Mouse (Mus musculus) kidney, embryonic 14.5 days (tissue): ENCODE measurements around the gene AI837181. TPM values are rescaled to one million over a fixed set of nuclear protein-coding genes. Genes with fewer than 3 reads are reported as not detected.

Experiments
- ATAC-seq: fragments of 200-750 bp; cut with Nextera tagmentation; 2 replicates; pipeline ENCODE4 v1.8.0; 2017; ENCODE audit warnings: moderate number of reproducible peaks, mild to moderate bottlenecking, moderate TSS enrichment, moderate library complexity; ENCODE audit not compliant: low FRiP score, low TSS enrichment
- H3K27ac ChIP-seq: fragments of 300-500 bp; sonication (generic); 2 replicates; pipeline ENCODE4 v1.5.1; 2014; ENCODE audit warnings: low read depth, mild to moderate bottlenecking, low read length, moderate library complexity, mixed read lengths
- H3K27me3 ChIP-seq: fragments of 300-500 bp; sonication (generic); 2 replicates; pipeline ENCODE4 v1.6.1; 2014; ENCODE audit warnings: mild to moderate bottlenecking, low read length; ENCODE audit not compliant: control insufficient read depth, insufficient read depth
- H3K36me3 ChIP-seq: fragments of 300-500 bp; sonication (generic); 2 replicates; pipeline ENCODE4 v1.6.1; 2014; ENCODE audit warnings: low read length, mixed read lengths; ENCODE audit not compliant: control insufficient read depth, insufficient read depth
- H3K4me1 ChIP-seq: fragments of 300-500 bp; sonication (generic); 2 replicates; pipeline ENCODE4 v1.6.1; 2014; ENCODE audit warnings: low read length, mixed read lengths; ENCODE audit not compliant: control insufficient read depth, insufficient read depth
- H3K4me2 ChIP-seq: fragments of 300-500 bp; sonication (generic); replicated peaks from 2 replicates; pipeline ENCODE4 v1.6.1; 2014; ENCODE audit warnings: low read depth, mild to moderate bottlenecking, low read length
- H3K4me3 ChIP-seq: fragments of 300-500 bp; sonication (generic); 2 replicates; pipeline ENCODE4 v1.5.1; 2014; ENCODE audit warnings: mild to moderate bottlenecking, low read length
- H3K9ac ChIP-seq: fragments of 300-500 bp; sonication (generic); 2 replicates; pipeline ENCODE4 v1.6.1; 2014; ENCODE audit warnings: low read depth, mild to moderate bottlenecking, low read length, moderate library complexity
- H3K9me3 ChIP-seq: fragments of 300-500 bp; sonication (generic); 2 replicates; pipeline ENCODE4 v1.6.1; 2016; ENCODE audit warnings: low read length; ENCODE audit not compliant: control insufficient read depth
- WGBS: fragments of 180-500 bp; shearing (Covaris S2); extraction: QIAGEN DNeasy Blood & Tissue Kit; methylation state at CpG from one replicate; pipeline ENCODE4 v1.1.7; 2014; 5-methylcytosine and 5-hydroxymethylcytosine counted together
- polyA plus RNA-seq: library from polyadenylated mRNA; unstranded; fragments of >200 nt; fragmentation: Nextera tagmentation; extraction: Ambion mirVana; gene quantifications from 2 replicates; pipeline ENCODE4 v1.2.1, GENCODE M21; 2014

The AI837181 gene
- polyA plus RNA-seq, 1 experiment from 2014 or later: 40.8 TPM

DNA sequence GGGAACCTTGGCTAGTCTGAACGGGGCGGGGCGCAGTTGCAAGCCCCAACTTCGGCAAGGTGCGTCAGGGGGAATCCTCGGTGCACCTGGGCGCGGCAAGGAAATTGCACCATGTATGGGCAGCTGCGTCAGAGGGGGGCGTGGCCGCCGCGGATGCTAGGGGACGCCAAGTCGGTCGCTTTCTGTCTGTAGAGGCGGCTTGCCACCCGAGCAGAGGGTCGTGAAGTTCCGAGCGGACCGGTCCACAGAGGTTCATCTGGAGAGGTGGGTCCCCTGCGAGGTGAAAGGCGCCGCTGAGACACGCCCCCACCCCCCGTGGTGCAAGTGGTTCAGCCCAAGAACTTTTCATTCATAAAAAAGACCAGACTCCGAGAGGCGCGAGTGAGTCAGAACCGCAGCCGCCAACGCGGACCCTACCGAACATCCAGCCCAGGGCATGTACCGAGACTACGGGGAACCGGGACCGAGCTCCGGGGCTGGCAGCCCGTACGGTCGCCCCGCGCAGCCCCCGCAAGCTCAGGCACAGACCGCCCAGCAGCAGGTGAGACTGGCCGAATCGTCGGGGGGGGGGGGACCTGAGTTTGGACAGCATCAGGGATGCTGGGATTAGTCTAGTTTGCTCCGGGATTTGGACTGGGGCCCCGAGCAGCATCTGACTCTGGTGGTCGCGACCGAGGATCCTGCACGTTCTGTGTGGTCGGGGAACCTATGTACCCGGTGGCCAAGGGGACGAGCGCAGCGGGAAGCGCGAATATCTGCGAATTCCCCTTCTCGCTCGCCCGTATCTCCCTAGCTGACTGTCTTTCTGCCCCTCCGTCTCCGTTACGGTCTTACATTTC is 22.8 kb downstream of the AI837181 start, which contains the start of gene Fosl1:
Fosl1 (plus strand) TSS at position 33 of the 839 bp plus-strand sequence.
- H3K9ac ChIP-seq: peak within 1 kb of the TSS; percentile 5; the same call in 1 of the 2 replicates

GRCm38 (mm10) chr19:5448354-5449150 is 23.6 kb downstream of the AI837181 start:
- Histone ChIP-seq H3K9me3 (no peaks in the 10 kb centered on the region), H3K4me1 (no peaks in the 10 kb centered on the region; the same call in 1 of the 2 replicates), H3K27ac (no peak overlapping the region), H3K36me3 (no peaks in the 10 kb centered on the region), H3K27me3 (peaks cover 30% of the 10 kb centered on the region), H3K4me2 (peak overlapping the region; percentile 90), H3K9ac (no peak overlapping the region), H3K4me3 (peak overlapping the region; percentile 52)
- no peak; the same call in 1 of the 2 replicates for ATAC-seq
- 6% methylated on average over 36 of the region's 36 CpGs for WGBS

More for the DNA sequence above, 22.8 kb downstream of the AI837181 start, which contains the start of gene Fosl1:
- Histone ChIP-seq H3K4me2 (peak within 1 kb of the TSS; percentile 90), H3K36me3 (no peaks in the 10 kb centered on the region), H3K27ac (no peak within 1 kb of the TSS), H3K4me1 (no peaks in the 10 kb centered on the region; the same call in 1 of the 2 replicates), H3K27me3 (peaks cover 30% of the 10 kb centered on the region), H3K4me3 (peak within 1 kb of the TSS; percentile 52), H3K9me3 (no peaks in the 10 kb centered on the region)
- ATAC-seq: peak; percentile 53; the same call in 1 of the 2 replicates
- WGBS: under 1% methylated on average over 70 of the region's 70 CpGs

DNA sequence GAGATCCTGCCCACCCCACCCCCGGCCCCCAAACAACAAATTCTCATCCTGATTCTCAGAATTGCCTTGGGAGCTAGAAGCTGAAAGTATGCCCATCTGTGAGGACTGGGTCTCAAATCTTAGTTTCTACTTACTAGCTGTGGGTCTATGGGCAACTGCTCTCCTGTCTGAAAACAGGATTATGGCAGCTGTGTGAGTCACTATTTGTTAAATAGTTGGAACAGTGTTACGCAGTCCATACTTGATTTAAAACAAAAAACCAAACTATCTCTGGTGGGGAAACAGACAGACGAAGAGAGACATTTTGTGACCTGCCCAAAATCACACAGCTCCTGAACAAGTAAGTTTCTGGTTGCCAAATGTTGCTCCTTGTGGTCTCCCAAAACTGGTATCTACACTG is 24.7 kb downstream of the AI837181 start:
- Histone ChIP-seq H3K27me3 (peaks cover 30% of the 10 kb centered on the region), H3K36me3 (peaks cover 10% of the 10 kb centered on the region), H3K4me3 (no peak overlapping the region), H3K9me3 (no peaks in the 10 kb centered on the region), H3K9ac (no peak overlapping the region), H3K4me2 (no peak overlapping the region), H3K4me1 (peaks cover 7% of the 10 kb centered on the region; the same call in 1 of the 2 replicates), H3K27ac (no peak overlapping the region)
- WGBS: 90% methylated on average over 3 of the region's 3 CpGs
- no peak for ATAC-seq

DNA sequence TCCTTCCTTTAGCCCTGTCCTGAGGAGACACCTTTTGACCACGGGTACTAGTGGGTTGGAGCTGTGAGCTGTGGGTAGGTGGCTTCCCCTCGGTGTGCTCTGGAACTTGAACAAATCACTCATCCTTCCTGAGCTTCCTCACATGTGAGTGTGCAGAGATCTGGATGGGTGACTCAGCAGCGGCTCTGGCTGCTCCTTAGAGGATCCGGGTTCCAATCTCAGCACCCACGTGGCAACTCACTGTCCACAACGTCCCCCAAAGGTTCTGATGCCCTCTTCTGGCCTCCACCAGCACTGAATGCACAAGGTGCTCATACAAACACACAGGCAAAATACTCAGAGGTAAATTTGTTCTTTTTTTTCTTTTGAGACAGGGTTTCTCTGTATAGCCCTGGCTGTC is 26.8 kb downstream of the AI837181 start:
- H3K36me3 ChIP-seq: peaks cover 10% of the 10 kb centered on the region
- no peak overlapping the region for H3K9ac ChIP-seq
- peaks cover 27% of the 10 kb centered on the region; the same call in 1 of the 2 replicates for H3K4me1 ChIP-seq
- no peak overlapping the region for H3K27ac ChIP-seq
- H3K4me3 ChIP-seq: no peak overlapping the region
- no peaks in the 10 kb centered on the region for H3K9me3 ChIP-seq
- H3K4me2 ChIP-seq: no peak overlapping the region
- WGBS: 78% methylated on average over 6 of the region's 6 CpGs
- peaks cover 27% of the 10 kb centered on the region for H3K27me3 ChIP-seq
- no peak for ATAC-seq

GRCm38 (mm10) chr19:5455037-5455436 is 30.1 kb downstream of the AI837181 start:
- Histone ChIP-seq H3K4me3 (peak overlapping the region; percentile 77), H3K36me3 (peaks cover 10% of the 10 kb centered on the region), H3K4me1 (peaks cover 27% of the 10 kb centered on the region; the same call in 1 of the 2 replicates), H3K9me3 (no peaks in the 10 kb centered on the region), H3K27me3 (no peaks in the 10 kb centered on the region), H3K27ac (no peak overlapping the region), H3K4me2 (peak overlapping the region; percentile 98), H3K9ac (no peak overlapping the region)
- ATAC-seq: no peak
- WGBS: 71% methylated on average over 12 of the region's 12 CpGs

- no peaks in the 10 kb centered on the region for H3K27me3 ChIP-seq
- peak overlapping the region; percentile 98 for H3K4me2 ChIP-seq
- ATAC-seq: no peak
- H3K27ac ChIP-seq: no peak overlapping the region; the same call in 1 of the 2 replicates
- peak overlapping the region; percentile 85 for H3K9ac ChIP-seq
- H3K4me3 ChIP-seq: peak overlapping the region; percentile 77
- H3K4me1 ChIP-seq: peaks cover 27% of the 10 kb centered on the region; the same call in 1 of the 2 replicates
- WGBS: 61% methylated on average over 8 of the region's 8 CpGs
- H3K36me3 ChIP-seq: peaks cover 10% of the 10 kb centered on the region
- H3K9me3 ChIP-seq: no peaks in the 10 kb centered on the region
Measured at GRCm38 (mm10) chr19:5455568-5455967, 30.6 kb downstream of the AI837181 start.

GRCm38 (mm10) chr19:5456241-5456921 is 31.4 kb downstream of the AI837181 start:
- no peaks in the 10 kb centered on the region for H3K27me3 ChIP-seq
- H3K27ac ChIP-seq: peak overlapping the region; percentile 89
- peak overlapping the region; percentile 98 for H3K4me2 ChIP-seq
- H3K36me3 ChIP-seq: peaks cover 10% of the 10 kb centered on the region
- WGBS: 2% methylated on average over 20 of the region's 26 CpGs
- peak overlapping the region; percentile 77 for H3K4me3 ChIP-seq
- ATAC-seq: no peak
- peak overlapping the region; percentile 85 for H3K9ac ChIP-seq
- no peaks in the 10 kb centered on the region for H3K9me3 ChIP-seq
- H3K4me1 ChIP-seq: peaks cover 32% of the 10 kb centered on the region; the same call in 1 of the 2 replicates

GRCm38 (mm10) chr19:5456922-5457745 is 32.2 kb downstream of the AI837181 start:
- peaks cover 34% of the 10 kb centered on the region; the same call in 1 of the 2 replicates for H3K4me1 ChIP-seq
- peak overlapping the region; percentile 98 for H3K4me2 ChIP-seq
- peaks cover 14% of the 10 kb centered on the region for H3K36me3 ChIP-seq
- peak; percentile 91 for ATAC-seq
- H3K27me3 ChIP-seq: no peaks in the 10 kb centered on the region
- H3K9ac ChIP-seq: peak overlapping the region; percentile 85
- peak overlapping the region; percentile 77 for H3K4me3 ChIP-seq
- under 1% methylated on average over 64 of the region's 70 CpGs for WGBS
- no peaks in the 10 kb centered on the region for H3K9me3 ChIP-seq
- H3K27ac ChIP-seq: peak overlapping the region; percentile 89
